Comparison of ENCODE assay signal across 25 mouse cellular contexts in the genomic region with DNA sequence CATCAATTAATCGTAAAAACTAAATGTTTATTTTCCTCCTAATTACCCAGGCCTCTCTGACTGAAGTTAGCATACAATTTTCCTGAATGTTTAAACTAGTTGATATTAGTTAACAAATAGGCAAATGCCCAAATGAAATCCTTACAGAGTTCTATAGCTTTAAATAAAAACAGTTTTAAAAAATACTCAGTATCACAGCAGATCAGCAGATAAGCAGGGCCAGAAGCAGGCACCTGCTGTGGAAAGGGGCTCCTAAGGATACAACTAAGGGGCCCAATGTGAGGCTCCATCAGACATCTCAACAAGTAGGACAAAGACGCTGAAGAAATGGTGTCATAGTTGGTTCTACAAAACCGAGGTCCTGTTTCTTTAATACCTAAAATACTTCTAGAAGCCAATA. TPM values are rescaled to one million over a fixed set of nuclear protein-coding genes. Genes with fewer than 3 reads are reported as not detected.
DNase-seq lines count a peak whose midpoint lies in the region; ATAC-seq and TF ChIP-seq lines count a peak whose summit lies in the region.
"Had no signal": no experiment of that assay in that cellular context is flagged by ENCODE, and none has a peak within 500 bp of the region (broad histone marks: within the 10 kb centered on the region; RNA-seq: fewer than 3 reads in every experiment).

No protein-coding gene starts in this region.

- no peak for TF ChIP-seq POLR2A in kidney, adult 2 months (IDR thresholded peaks at IDR 0.05; ENCODE audit: low read depth, low read length)

- WGBS in intestine, embryonic 14.5 days: 90% methylated on average over 3 of the region's 3 CpGs
- WGBS in intestine, embryonic 16.5 days: 89% methylated on average over 3 of the region's 3 CpGs
- WGBS in liver, embryonic 12.5 days (ENCODE audit: insufficient replicate concordance): 71% methylated on average over 3 of the region's 3 CpGs
- WGBS in liver, embryonic 15.5 days (ENCODE audit: insufficient replicate concordance): 62% methylated on average over 3 of the region's 3 CpGs
- WGBS in kidney, adult 2 months: 76% methylated on average over 3 of the region's 3 CpGs

- no peak for TF ChIP-seq CTCF in kidney, adult 2 months (conservative IDR thresholded peaks at IDR 0.05; ENCODE audit: insufficient read depth, insufficient read length, low read depth, low read length)

- no peak overlapping the region for H3K27ac ChIP-seq in intestine, embryonic 14.5 days (ENCODE audit: low read depth)
- H3K27ac ChIP-seq in intestine, embryonic 16.5 days (ENCODE audit: low read length): no peak overlapping the region
- H3K27ac ChIP-seq in liver, embryonic 12.5 days: peak overlapping the region; percentile 94
- peak overlapping the region; percentile 95 for H3K27ac ChIP-seq in liver, embryonic 15.5 days (replicated peaks)
- no peak overlapping the region for H3K27ac ChIP-seq in kidney, adult 2 months (ENCODE audit: insufficient read depth, low read depth, low read length)
- H3K27ac ChIP-seq: embryonic facial prominence, embryonic 13.5 days; forebrain, embryonic 12.5 days; forebrain, embryonic 15.5 days; heart, adult 2 months; hindbrain, embryonic 10.5 days; hindbrain, embryonic 13.5 days had no signal

- no peak overlapping the region for H3K4me2 ChIP-seq in intestine, embryonic 14.5 days (ENCODE audit: low read length)
- H3K4me2 ChIP-seq in intestine, embryonic 16.5 days (ENCODE audit: low read depth, low read length): no peak overlapping the region
- peak overlapping the region; percentile 66 for H3K4me2 ChIP-seq in liver, embryonic 12.5 days
- no peak overlapping the region for H3K4me2 ChIP-seq in liver, embryonic 15.5 days
- H3K4me2 ChIP-seq: embryonic facial prominence, embryonic 13.5 days; forebrain, embryonic 12.5 days; forebrain, embryonic 15.5 days; heart, embryonic 11.5 days; hindbrain, embryonic 13.5 days had no signal

- H3K27me3 ChIP-seq in intestine, embryonic 14.5 days (replicated peaks; ENCODE audit: control insufficient read depth, insufficient read depth, low read length): no peaks in the 10 kb centered on the region
- no peaks in the 10 kb centered on the region for H3K27me3 ChIP-seq in intestine, embryonic 16.5 days (replicated peaks; ENCODE audit: control insufficient read depth, insufficient read depth, low read length)
- H3K27me3 ChIP-seq in liver, embryonic 12.5 days (replicated peaks): no peaks in the 10 kb centered on the region
- H3K27me3 ChIP-seq in liver, embryonic 15.5 days: no peaks in the 10 kb centered on the region
- no peaks in the 10 kb centered on the region for H3K27me3 ChIP-seq in kidney, adult 2 months (replicated peaks; ENCODE audit: control insufficient read depth, insufficient read depth, low read length)
- H3K27me3 ChIP-seq: CH12.LX; embryonic facial prominence, embryonic 13.5 days; forebrain, embryonic 15.5 days; hindbrain, embryonic 13.5 days had no signal

- H3K36me3 ChIP-seq in intestine, embryonic 14.5 days (ENCODE audit: control insufficient read depth, insufficient read depth, low read length): no peaks in the 10 kb centered on the region
- H3K36me3 ChIP-seq in intestine, embryonic 16.5 days (ENCODE audit: control insufficient read depth, insufficient read depth, low read length): no peaks in the 10 kb centered on the region
- H3K36me3 ChIP-seq in liver, embryonic 12.5 days: peaks cover 5% of the 10 kb centered on the region; the same call in 1 of the 2 replicates
- H3K36me3 ChIP-seq in liver, embryonic 15.5 days (replicated peaks): no peaks in the 10 kb centered on the region
- H3K36me3 ChIP-seq in kidney, adult 2 months (ENCODE audit: control insufficient read depth, insufficient read depth, low read length): no peaks in the 10 kb centered on the region
- H3K36me3 ChIP-seq: embryonic facial prominence, embryonic 13.5 days; forebrain, embryonic 12.5 days; forebrain, embryonic 15.5 days; hindbrain, embryonic 10.5 days; hindbrain, embryonic 13.5 days had no signal

- DNase-seq in intestine, embryonic 14.5 days (ENCODE audit: low spot score): peak; percentile 31
- no peak for DNase-seq in right cerebral cortex, adult 18-20 months
- no peak for DNase-seq in kidney, adult 2 months
- DNase-seq: adrenal gland, adult 2 months; adrenal gland, postnatal 14 days; B cell, adult 2 months; cerebellum, adult 11 months; cerebellum, adult 2 months; cerebellum, adult 9-11 months; cerebellum, postnatal 25 days; gastrocnemius, postnatal 36 days; heart, adult 2 months had no signal

- no peak for ATAC-seq in intestine, embryonic 14.5 days (replicated peaks; ENCODE audit: low FRiP score, low TSS enrichment, low read depth)
- no peak for ATAC-seq in intestine, embryonic 16.5 days
- ATAC-seq in liver, embryonic 12.5 days: no peak
- ATAC-seq in liver, embryonic 15.5 days (ENCODE audit: insufficient read depth): no peak
- ATAC-seq in megakaryocyte, adult 5-6 weeks (ENCODE audit: poor library complexity, severe bottlenecking): no peak
- ATAC-seq: forebrain, embryonic 15.5 days; hindbrain, embryonic 16.5 days had no signal

- H3K9ac ChIP-seq in intestine, embryonic 14.5 days (ENCODE audit: low read length): no peak overlapping the region
- H3K9ac ChIP-seq in intestine, embryonic 16.5 days (ENCODE audit: low read depth, low read length): no peak overlapping the region
- peak overlapping the region; percentile 35; the same call in 1 of the 2 replicates for H3K9ac ChIP-seq in liver, embryonic 12.5 days
- H3K9ac ChIP-seq in liver, embryonic 15.5 days: no peak overlapping the region
- H3K9ac ChIP-seq: embryonic facial prominence, embryonic 13.5 days; forebrain, embryonic 12.5 days; forebrain, embryonic 15.5 days; hindbrain, embryonic 13.5 days had no signal

- H3K9me3 ChIP-seq in intestine, embryonic 14.5 days (ENCODE audit: control insufficient read depth, low read length): no peaks in the 10 kb centered on the region
- H3K9me3 ChIP-seq in intestine, embryonic 16.5 days (ENCODE audit: control insufficient read depth, low read length): no peaks in the 10 kb centered on the region
- H3K9me3 ChIP-seq in liver, embryonic 12.5 days (replicated peaks): no peaks in the 10 kb centered on the region
- H3K9me3 ChIP-seq in liver, embryonic 15.5 days (replicated peaks): no peaks in the 10 kb centered on the region
- H3K9me3 ChIP-seq: embryonic facial prominence, embryonic 13.5 days; forebrain, embryonic 12.5 days; forebrain, embryonic 15.5 days; G1E; hindbrain, embryonic 10.5 days; hindbrain, embryonic 13.5 days had no signal

- H3K4me3 ChIP-seq in intestine, embryonic 14.5 days (ENCODE audit: low read depth, low read length): no peak overlapping the region
- no peak overlapping the region for H3K4me3 ChIP-seq in intestine, embryonic 16.5 days (ENCODE audit: low read length)
- no peak overlapping the region for H3K4me3 ChIP-seq in liver, embryonic 12.5 days
- no peak overlapping the region for H3K4me3 ChIP-seq in liver, embryonic 15.5 days (replicated peaks)
- no peak overlapping the region for H3K4me3 ChIP-seq in kidney, adult 2 months (ENCODE audit: insufficient read depth, low read depth, low read length)
- H3K4me3 ChIP-seq: embryonic facial prominence, embryonic 13.5 days; forebrain, embryonic 12.5 days; forebrain, embryonic 15.5 days; heart, adult 2 months; hindbrain, embryonic 10.5 days; hindbrain, embryonic 13.5 days had no signal

- peaks cover 7% of the 10 kb centered on the region; the same call in 1 of the 2 replicates for H3K4me1 ChIP-seq in intestine, embryonic 14.5 days (replicated peaks; ENCODE audit: control insufficient read depth, insufficient read depth, low read length)
- peaks cover 3% of the 10 kb centered on the region; the same call in 1 of the 2 replicates for H3K4me1 ChIP-seq in intestine, embryonic 16.5 days (ENCODE audit: control insufficient read depth, insufficient read depth, low read length)
- peaks cover 91% of the 10 kb centered on the region for H3K4me1 ChIP-seq in liver, embryonic 12.5 days
- H3K4me1 ChIP-seq in liver, embryonic 15.5 days (replicated peaks): peaks cover 79% of the 10 kb centered on the region
- peaks cover 24% of the 10 kb centered on the region for H3K4me1 ChIP-seq in kidney, adult 2 months (ENCODE audit: control insufficient read depth, insufficient read depth, low read length)

RNA-seq across cellular contexts. Expression of gene Nrip1, which starts 58.0 kb away (rescaled TPM):
- 37.1 and 40.3 TPM in 2 replicates for polyA plus RNA-seq in intestine, embryonic 14.5 days (2014; fragmentation: Nextera tagmentation; extraction: Ambion mirVana)
- 31.2 and 35.5 TPM in 2 replicates for polyA plus RNA-seq in intestine, embryonic 16.5 days (2015; fragmentation: Nextera tagmentation; extraction: Ambion mirVana)
- polyA plus RNA-seq in liver, embryonic 12.5 days (2016; fragmentation: Nextera tagmentation; extraction: Ambion mirVana): 32.0 and 32.1 TPM in 2 replicates
- polyA plus RNA-seq in liver, embryonic 15.5 days (2015; fragmentation: Nextera tagmentation; extraction: Ambion mirVana): 19.1 and 19.9 TPM in 2 replicates
- polyA plus RNA-seq in kidney, adult 2 months (2012; rRNA removed): 7.1 and 8.3 TPM in 2 replicates
- total RNA-seq in megakaryocyte, adult 5-6 weeks (2015): 21.6 and 22.9 TPM in 2 replicates
- 12.2 and 18.3 TPM in 2 replicates for total RNA-seq in megakaryocyte, adult 5-6 weeks (2017)
- total RNA-seq: CH12.LX had no signal

Comparison
In these comparisons a context has a peak if more than half of its experiments do, and no peak if none do; other contexts are left out.
1. H3K27ac ChIP-seq: peak in liver, embryonic 12.5 days (single experiment) and liver, embryonic 15.5 days (single experiment); none in intestine, embryonic 14.5 days (single experiment), intestine, embryonic 16.5 days (single experiment) and kidney, adult 2 months (single experiment).